Mouse (Mus musculus) thymus, postnatal 14 days (tissue): ENCODE results near the gene Capn2.

Experiments used
- DNase-seq: peaks from one replicate; pipeline ENCODE4 v3.0.0; 2021

The Capn2 gene

GRCm38 (mm10) chr1:182460291-182461244 is 56.8 kb downstream of the Capn2 start:
- DNase-seq = no peak

GRCm38 (mm10) chr1:182459436-182459835 is 58.0 kb downstream of the Capn2 start:
- DNase-seq = no peak

- no peak for DNase-seq
These were observed 58.9 kb downstream of the Capn2 start for GRCm38 (mm10) chr1:182458556-182458955.

- no peak for DNase-seq
These were observed 62.3 kb downstream of the Capn2 start for GRCm38 (mm10) chr1:182455080-182455479.

- DNase-seq = no peak
These were observed 64.9 kb downstream of the Capn2 start for GRCm38 (mm10) chr1:182452473-182452872.

- no peak for DNase-seq
These were observed 69.0 kb downstream of the Capn2 start for GRCm38 (mm10) chr1:182448276-182449035.

- no peak for DNase-seq
These were observed 73.3 kb downstream of the Capn2 start for GRCm38 (mm10) chr1:182444116-182444515.

GRCm38 (mm10) chr1:182441791-182442473 is 75.5 kb downstream of the Capn2 start:
- DNase-seq = no peak

- DNase-seq = no peak
These were observed 77.7 kb downstream of the Capn2 start for GRCm38 (mm10) chr1:182439546-182440222.

GRCm38 (mm10) chr1:182436746-182437145 is 80.7 kb downstream of the Capn2 start:
- no peak for DNase-seq

- DNase-seq = no peak
These were observed 85.3 kb downstream of the Capn2 start for GRCm38 (mm10) chr1:182432059-182432458.

- DNase-seq = no peak
These were observed 86.7 kb downstream of the Capn2 start for GRCm38 (mm10) chr1:182430676-182431075.

GRCm38 (mm10) chr1:182429826-182430225 is 87.6 kb downstream of the Capn2 start:
- no peak for DNase-seq

- DNase-seq = no peak
These were observed 90.0 kb downstream of the Capn2 start for GRCm38 (mm10) chr1:182427426-182427825.

GRCm38 (mm10) chr1:182426444-182426843 is 91.0 kb downstream of the Capn2 start:
- DNase-seq = no peak

GRCm38 (mm10) chr1:182425176-182425575 is 92.2 kb downstream of the Capn2 start:
- no peak for DNase-seq

- DNase-seq = no peak
These were observed 93.1 kb downstream of the Capn2 start for GRCm38 (mm10) chr1:182424274-182424673.

GRCm38 (mm10) chr1:182419481-182419880 is 97.9 kb downstream of the Capn2 start:
- no peak for DNase-seq
